Mouse (Mus musculus) gastrocnemius, adult 18-20 months (tissue): Measurements from ENCODE around the gene Dnm2. TPM values are rescaled to one million over a fixed set of nuclear protein-coding genes. Genes with fewer than 3 reads are reported as not detected.
"Not testable (repeated sequence)": the region's sequence is repeated elsewhere in the genome, so short reads cannot be mapped to it uniquely, and the experiment has no call there.

Source experiments
- DNase-seq: peaks from one replicate; pipeline ENCODE4 v3.0.0; 2021; ENCODE audit warnings: low spot score
- total RNA-seq, 2 experiments: library from RNA; stranded (reverse); gene quantifications; 2 replicates each; pipeline ENCODE4 v1.2.3; 2021

Dnm2 gene
- total RNA-seq, 2 experiments from 2014 or later: 37.0 to 38.6 TPM

GRCm38 (mm10) chr9:21498284-21498902 lies 73.7 kb downstream of the Dnm2 start:
- DNase-seq: no peak

GRCm38 (mm10) chr9:21503352-21503751 lies 78.6 kb downstream of the Dnm2 start:
- DNase-seq: no peak

DNA sequence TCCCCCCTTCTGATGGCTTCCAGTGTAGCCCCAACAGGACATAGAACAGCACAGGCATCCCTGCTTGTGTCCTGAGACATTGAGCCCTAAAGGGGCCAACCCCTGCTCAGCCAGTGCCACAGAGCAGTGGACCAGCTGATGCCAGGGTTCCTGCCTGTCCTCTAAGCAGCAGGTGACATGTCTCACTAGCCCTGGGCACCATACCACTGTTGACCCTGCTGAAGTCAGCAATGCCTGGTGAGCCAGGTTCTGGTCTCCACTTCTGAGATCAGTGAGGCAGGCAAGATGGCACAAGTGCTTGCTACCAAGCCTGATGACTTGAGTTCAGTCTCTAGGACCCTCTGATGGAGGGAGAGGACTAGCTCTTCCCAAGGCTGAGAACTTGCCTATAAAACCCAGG lies 81.1 kb downstream of the Dnm2 start:
- no peak for DNase-seq

DNA sequence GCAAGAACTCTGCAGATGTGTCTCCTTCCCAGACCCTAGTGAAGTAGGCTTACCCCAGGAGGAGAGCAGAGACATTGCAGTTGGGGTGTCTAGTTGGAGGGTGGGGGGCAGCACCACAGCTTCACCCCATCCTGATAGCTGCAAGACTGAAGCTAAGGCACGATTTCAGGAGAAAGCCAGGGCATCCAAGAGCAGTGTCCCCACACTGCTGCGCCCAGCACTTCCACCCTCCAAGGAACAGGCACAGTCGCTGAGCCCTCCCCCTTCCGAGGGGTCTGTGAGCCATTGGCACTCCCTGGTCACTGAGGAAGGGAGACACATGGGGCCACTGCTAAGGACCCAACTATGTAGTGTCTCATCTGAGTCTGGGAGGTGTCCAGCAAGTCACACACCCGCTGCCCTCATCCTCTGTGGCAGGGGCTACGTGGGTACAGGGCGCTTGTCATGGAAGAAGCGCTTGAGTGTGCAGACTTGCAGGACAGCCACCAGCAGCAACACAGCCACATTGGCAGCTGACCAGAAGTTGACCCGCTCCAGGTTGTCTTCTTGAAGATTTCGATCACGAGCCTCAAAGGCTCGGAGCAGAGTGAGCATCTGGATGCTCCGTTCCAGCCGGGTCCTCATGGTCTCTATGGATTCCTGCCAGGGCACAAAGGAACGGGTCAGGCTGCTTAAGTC lies 83.2 kb downstream of the Dnm2 start:
- no peak for DNase-seq

- no peak for DNase-seq
These were observed 84.2 kb downstream of the Dnm2 start for GRCm38 (mm10) chr9:21508871-21509404.

DNA sequence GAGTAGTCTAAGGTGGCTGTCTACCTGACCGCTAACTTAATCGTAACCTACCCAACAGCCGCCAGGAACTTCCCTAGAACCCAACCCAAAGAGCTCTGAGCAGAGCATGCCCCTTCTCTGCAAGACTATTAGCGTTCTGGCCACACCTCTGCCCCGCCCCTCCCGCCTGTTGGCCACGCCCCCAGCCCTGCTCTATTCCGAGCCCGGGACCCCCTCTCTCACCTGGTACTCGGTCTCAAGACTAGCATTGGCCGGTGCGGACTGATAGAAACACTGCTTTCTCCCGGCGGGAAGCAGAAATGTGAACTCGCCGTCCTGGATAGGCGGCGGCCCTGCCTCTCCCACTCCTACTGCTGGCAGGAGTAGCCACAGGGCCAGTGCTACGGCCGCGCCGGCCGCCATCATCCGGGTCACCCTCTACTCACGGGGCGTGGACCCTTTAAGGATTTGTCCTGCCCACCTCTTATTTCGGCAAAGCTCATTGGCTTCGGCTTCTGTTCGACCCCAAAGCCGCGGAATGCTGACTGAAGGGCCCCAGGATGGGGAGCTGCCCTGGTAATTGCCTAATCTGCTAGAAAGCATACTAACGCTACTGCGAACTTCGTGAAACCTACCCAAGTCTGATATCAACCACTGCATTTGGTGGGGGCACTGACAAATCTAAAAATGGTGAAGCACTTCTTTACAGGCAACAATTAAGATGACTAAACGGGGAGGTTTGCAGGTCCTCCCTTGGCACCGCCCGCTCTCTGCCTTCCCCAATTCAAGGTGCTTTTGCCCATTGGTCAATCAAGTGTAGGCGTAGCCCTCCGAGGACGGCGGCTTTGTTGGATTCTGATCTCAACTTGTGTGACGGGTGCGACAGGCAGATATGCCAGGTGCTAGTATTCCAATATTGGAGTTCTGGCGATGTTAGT lies 85.3 kb downstream of the Dnm2 start, which contains the start of gene Tmed1:
Tmed1 (minus strand) TSS at position 481 of the 917 bp plus-strand sequence.
- peak; percentile 95 for DNase-seq

DNA sequence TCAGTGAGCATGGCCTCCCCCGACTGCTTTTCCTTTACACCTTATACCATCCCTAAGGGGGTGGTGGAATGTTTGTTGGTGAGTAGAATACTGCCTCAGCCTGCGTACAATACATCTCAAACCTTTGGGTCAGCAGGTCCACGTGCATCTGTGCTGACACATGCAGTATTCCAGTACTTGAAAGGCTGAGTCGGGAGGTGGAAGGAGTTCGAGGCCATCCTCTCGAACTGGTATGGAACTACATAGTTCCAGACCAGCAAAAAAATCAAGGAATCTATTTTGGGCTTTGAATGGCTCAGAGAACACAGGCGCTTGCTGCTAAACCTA lies 85.9 kb downstream of the Dnm2 start:
- DNase-seq: no peak

- no peak for DNase-seq
These were observed 86.3 kb downstream of the Dnm2 start for GRCm38 (mm10) chr9:21511052-21511451.

DNA sequence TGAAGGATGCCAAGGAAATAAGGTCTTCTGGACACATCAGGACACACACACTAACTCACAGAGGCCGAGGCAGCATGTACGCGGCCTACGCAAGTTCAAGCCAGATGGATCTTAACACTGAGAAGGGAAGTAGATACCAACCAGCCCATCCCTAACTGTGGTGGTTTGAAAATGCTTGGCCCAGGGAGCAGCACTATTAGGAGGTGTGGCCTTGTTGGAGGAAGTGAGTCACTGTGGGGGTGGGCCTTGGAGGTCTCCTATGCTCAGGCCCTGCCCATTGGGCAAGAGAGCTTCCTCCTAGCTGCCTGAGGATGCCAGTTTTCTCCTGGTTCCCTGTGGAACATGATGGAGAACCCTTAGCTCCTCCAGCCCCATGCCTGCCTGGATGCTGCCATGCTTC lies 88.8 kb downstream of the Dnm2 start:
- no peak for DNase-seq

- DNase-seq: no peak
These were observed 93.3 kb downstream of the Dnm2 start for GRCm38 (mm10) chr9:21517947-21518495.

GRCm38 (mm10) chr9:21518690-21519089 lies 94.0 kb downstream of the Dnm2 start:
- DNase-seq: not testable (repeated sequence)

DNA sequence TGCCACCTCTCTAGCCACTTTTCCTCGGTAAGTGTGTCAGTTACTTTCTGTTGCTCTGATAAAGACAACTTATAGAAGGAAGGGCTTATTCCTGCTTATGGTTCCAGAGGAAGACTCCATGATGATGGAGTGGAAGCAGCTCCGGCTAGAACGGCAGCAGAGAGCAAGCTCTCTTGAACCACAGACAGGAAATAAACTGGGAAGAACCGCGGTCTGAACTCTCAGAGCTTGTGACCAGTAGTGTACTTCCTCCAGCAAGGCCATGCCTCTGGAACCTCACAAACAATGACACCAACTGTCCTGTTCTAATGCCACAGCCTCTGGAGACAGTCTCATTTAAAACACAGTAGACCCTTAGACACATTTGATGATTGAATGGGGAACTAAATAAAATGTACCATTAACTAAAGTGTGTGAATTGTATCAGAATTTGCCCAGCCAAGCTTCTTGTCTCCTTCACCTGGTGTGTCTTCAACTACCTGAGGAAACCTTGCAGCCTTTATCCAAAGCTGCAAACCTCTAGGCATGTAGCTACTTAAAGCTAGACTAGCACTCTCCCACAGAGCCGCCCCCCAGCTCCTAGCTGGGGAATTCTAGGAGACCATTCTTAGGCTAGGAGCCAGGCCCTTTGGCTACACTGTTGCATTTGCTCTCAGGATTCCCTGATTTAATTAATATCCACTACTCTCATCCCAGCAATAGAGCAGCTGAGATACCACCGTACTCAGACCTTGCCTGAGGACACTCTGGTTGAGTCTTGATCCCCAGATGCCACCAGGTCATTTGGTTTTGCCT lies 100.6 kb downstream of the Dnm2 start:
- DNase-seq: no peak

GRCm38 (mm10) chr9:21525937-21526633 lies 101.4 kb downstream of the Dnm2 start, which contains the start of gene AB124611:
AB124611 (plus strand) TSS chr9:21526176.
- no peak for DNase-seq

GRCm38 (mm10) chr9:21526634-21526944 lies 101.9 kb downstream of the Dnm2 start:
- no peak for DNase-seq

DNA sequence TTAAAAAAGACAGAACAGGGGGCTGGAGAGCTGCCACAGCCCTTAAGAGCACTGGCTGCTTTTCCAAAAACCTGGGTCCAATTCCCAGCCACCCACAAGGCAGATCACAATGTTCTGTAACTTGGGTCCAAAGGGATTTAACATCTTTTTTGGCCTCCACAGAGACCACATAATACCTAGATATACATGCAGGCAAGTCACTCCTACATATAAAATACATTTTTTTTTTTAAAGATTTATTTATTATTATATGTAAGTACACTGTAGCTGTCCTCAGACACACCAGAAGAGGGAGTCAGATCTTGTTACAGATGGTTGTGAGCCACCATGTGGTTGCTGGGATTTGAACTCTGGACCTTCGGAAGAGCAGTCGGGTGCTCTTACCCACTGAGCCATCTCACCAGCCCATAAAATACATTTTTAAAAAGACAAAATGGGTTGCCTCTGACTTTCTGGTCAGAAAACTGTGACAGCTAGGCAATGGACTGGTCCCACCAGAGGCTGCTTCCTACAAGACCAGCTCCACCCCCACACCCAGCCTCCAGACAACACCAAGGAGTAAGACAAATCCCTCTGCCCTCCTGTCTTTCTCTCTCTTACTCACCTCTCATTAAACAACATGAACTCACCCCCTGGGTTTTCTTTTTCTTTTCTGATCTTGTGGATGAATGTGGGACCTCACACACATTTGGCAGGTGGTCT lies 102.5 kb downstream of the Dnm2 start:
- no peak for DNase-seq

- DNase-seq: no peak
These were observed 103.2 kb downstream of the Dnm2 start for GRCm38 (mm10) chr9:21527917-21528324.

- no peak for DNase-seq
These were observed 111.8 kb downstream of the Dnm2 start for GRCm38 (mm10) chr9:21536501-21536900.

GRCm38 (mm10) chr9:21537009-21537408 lies 112.3 kb downstream of the Dnm2 start:
- DNase-seq: no peak

- DNase-seq: no peak
These were observed 115.5 kb downstream of the Dnm2 start for GRCm38 (mm10) chr9:21539981-21540753.
